Mouse (Mus musculus) midbrain, embryonic 15.5 days (tissue): ENCODE data around the gene Itsn1. TPM values are rescaled to one million over a fixed set of nuclear protein-coding genes. Genes with fewer than 3 reads are reported as not detected.

Source experiments
- ATAC-seq: fragments of 200-750 bp; cut with Nextera tagmentation; replicated peaks from 2 replicates; pipeline ENCODE4 v1.8.0; 2017; ENCODE audit warnings: moderate TSS enrichment
- H3K27ac ChIP-seq: fragments of 300-500 bp; sonication (generic); 2 replicates; pipeline ENCODE4 v1.5.1; 2015; ENCODE audit warnings: mild to moderate bottlenecking, inconsistent platforms
- H3K27me3 ChIP-seq: fragments of 300-500 bp; sonication (generic); replicated peaks from 2 replicates; pipeline ENCODE4 v1.6.1; 2015; ENCODE audit warnings: inconsistent platforms
- H3K36me3 ChIP-seq: fragments of 300-500 bp; sonication (generic); replicated peaks from 2 replicates; pipeline ENCODE4 v1.6.1; 2015; ENCODE audit warnings: inconsistent platforms
- H3K4me1 ChIP-seq: fragments of 300-500 bp; sonication (generic); 2 replicates; pipeline ENCODE4 v1.6.1; 2015; ENCODE audit warnings: inconsistent platforms
- H3K4me2 ChIP-seq: fragments of 300-500 bp; sonication (generic); 2 replicates; pipeline ENCODE4 v1.6.1; 2015; ENCODE audit warnings: inconsistent platforms, mild to moderate bottlenecking, moderate library complexity
- H3K4me3 ChIP-seq: fragments of 300-500 bp; sonication (generic); 2 replicates; pipeline ENCODE4 v1.5.1; 2015; ENCODE audit warnings: mild to moderate bottlenecking, inconsistent platforms
- H3K9ac ChIP-seq: fragments of 300-500 bp; sonication (generic); 2 replicates; pipeline ENCODE4 v1.6.1; 2015; ENCODE audit warnings: mild to moderate bottlenecking, inconsistent platforms
- H3K9me3 ChIP-seq: fragments of 300-500 bp; sonication (generic); 2 replicates; pipeline ENCODE4 v1.6.1; 2016; ENCODE audit warnings: inconsistent platforms
- WGBS: fragments of 180-500 bp; shearing (Covaris S2); methylation state at CpG from one replicate; pipeline ENCODE4 v1.1.7; 2015; ENCODE audit warnings: mixed read lengths; 5-methylcytosine and 5-hydroxymethylcytosine counted together
- polyA plus RNA-seq: library from polyadenylated mRNA; unstranded; fragments of >200 nt; fragmentation: Nextera tagmentation; extraction: Ambion mirVana; gene quantifications from 2 replicates; pipeline ENCODE4 v1.2.1, GENCODE M21; 2015

The Itsn1 gene
- polyA plus RNA-seq, 1 experiment from 2014 or later, result 63.5 TPM

GRCm38 (mm10) chr16:91704603-91705340 is 24.3 kb upstream of the Itsn1 start:
- no peaks in the 10 kb centered on the region for H3K27me3 ChIP-seq
- 86% methylated on average over 14 of the region's 14 CpGs for WGBS
- H3K4me3 ChIP-seq, result no peak overlapping the region
- H3K9ac ChIP-seq, result no peak overlapping the region
- ATAC-seq, result no peak
- no peaks in the 10 kb centered on the region for H3K9me3 ChIP-seq
- H3K4me1 ChIP-seq, result no peaks in the 10 kb centered on the region
- peaks cover 27% of the 10 kb centered on the region for H3K36me3 ChIP-seq
- no peak overlapping the region for H3K4me2 ChIP-seq
- no peak overlapping the region for H3K27ac ChIP-seq

- H3K9me3 ChIP-seq, result no peaks in the 10 kb centered on the region
- no peak overlapping the region for H3K27ac ChIP-seq
- no peak overlapping the region for H3K9ac ChIP-seq
- no peaks in the 10 kb centered on the region for H3K4me1 ChIP-seq
- H3K27me3 ChIP-seq, result no peaks in the 10 kb centered on the region
- no peak for ATAC-seq
- H3K36me3 ChIP-seq, result peaks cover 42% of the 10 kb centered on the region
- no peak overlapping the region for H3K4me2 ChIP-seq
- WGBS, result 91% methylated on average over 7 of the region's 7 CpGs
- H3K4me3 ChIP-seq, result no peak overlapping the region
Measured at GRCm38 (mm10) chr16:91710241-91710640, 18.8 kb upstream of the Itsn1 start.

GRCm38 (mm10) chr16:91716927-91717349 is 12.1 kb upstream of the Itsn1 start:
- WGBS, result 89% methylated on average over 11 of the region's 11 CpGs
- ATAC-seq, result no peak
- Histone ChIP-seq H3K27ac (no peak overlapping the region), H3K27me3 (no peaks in the 10 kb centered on the region), H3K4me2 (no peak overlapping the region), H3K4me3 (no peak overlapping the region), H3K9ac (no peak overlapping the region), H3K9me3 (no peaks in the 10 kb centered on the region), H3K36me3 (peaks cover 22% of the 10 kb centered on the region; the same call in 1 of the 2 replicates), H3K4me1 (no peaks in the 10 kb centered on the region)

- peaks cover 18% of the 10 kb centered on the region; the same call in 1 of the 2 replicates for H3K36me3 ChIP-seq
- no peaks in the 10 kb centered on the region for H3K9me3 ChIP-seq
- no peak overlapping the region for H3K4me2 ChIP-seq
- H3K4me3 ChIP-seq, result no peak overlapping the region
- 0 out of 2 replicates have a peak, but pooled peaks cover under 1% of the 10 kb centered on the region for H3K4me1 ChIP-seq
- no peak for ATAC-seq
- no peaks in the 10 kb centered on the region for H3K27me3 ChIP-seq
- no peak overlapping the region for H3K27ac ChIP-seq
- 88% methylated on average over 4 of the region's 4 CpGs for WGBS
- no peak overlapping the region for H3K9ac ChIP-seq
Measured at GRCm38 (mm10) chr16:91717399-91717798, 11.7 kb upstream of the Itsn1 start.

GRCm38 (mm10) chr16:91724247-91724646 is 4.8 kb upstream of the Itsn1 start:
- H3K27ac ChIP-seq, result no peak overlapping the region
- H3K4me1 ChIP-seq, result peaks cover 21% of the 10 kb centered on the region
- peaks cover 10% of the 10 kb centered on the region; the same call in 1 of the 2 replicates for H3K36me3 ChIP-seq
- no peaks in the 10 kb centered on the region for H3K9me3 ChIP-seq
- no peak overlapping the region for H3K9ac ChIP-seq
- no peak for ATAC-seq
- no peak overlapping the region for H3K4me3 ChIP-seq
- 50% methylated on average over 3 of the region's 3 CpGs for whole genome bisulfite sequencing
- no peaks in the 10 kb centered on the region for H3K27me3 ChIP-seq
- no peak overlapping the region for H3K4me2 ChIP-seq

- ATAC-seq, result no peak
- H3K27ac ChIP-seq, result peak overlapping the region; percentile 97; the same call in 1 of the 2 replicates
- peak overlapping the region; percentile 95 for H3K4me3 ChIP-seq
- no peaks in the 10 kb centered on the region for H3K9me3 ChIP-seq
- H3K9ac ChIP-seq, result peak overlapping the region; percentile 52
- H3K27me3 ChIP-seq, result no peaks in the 10 kb centered on the region
- H3K4me2 ChIP-seq, result peak overlapping the region; percentile 54
- 91% methylated on average over 15 of the region's 15 CpGs for WGBS
- H3K36me3 ChIP-seq, result no peaks in the 10 kb centered on the region; the same call in 1 of the 2 replicates
- H3K4me1 ChIP-seq, result peaks cover 35% of the 10 kb centered on the region
Measured at GRCm38 (mm10) chr16:91727433-91727832, 1.6 kb upstream of the Itsn1 start.

- no peaks in the 10 kb centered on the region; the same call in 1 of the 2 replicates for H3K36me3 ChIP-seq
- 1% methylated on average over 46 of the region's 46 CpGs for WGBS
- peak within 1 kb of the TSS; percentile 73 for H3K4me2 ChIP-seq
- H3K4me1 ChIP-seq, result peaks cover 35% of the 10 kb centered on the region
- no peaks in the 10 kb centered on the region for H3K27me3 ChIP-seq
- H3K9ac ChIP-seq, result peak within 1 kb of the TSS; percentile 96
- peak within 1 kb of the TSS; percentile 95 for H3K4me3 ChIP-seq
- H3K9me3 ChIP-seq, result no peaks in the 10 kb centered on the region
- ATAC-seq, result peak; percentile 97
- peak within 1 kb of the TSS; percentile 97 for H3K27ac ChIP-seq
Measured at GRCm38 (mm10) chr16:91728123-91729065, 687 bp upstream of the Itsn1 start, which contains the start of gene Cryzl1. Gene Cryzl1, minus strand, starts transcription at chr16:91728975.

- Histone ChIP-seq H3K4me3 (peak overlapping the region; percentile 95), H3K9me3 (no peaks in the 10 kb centered on the region), H3K27ac (peak overlapping the region; percentile 97), H3K9ac (peak overlapping the region; percentile 96), H3K27me3 (no peaks in the 10 kb centered on the region), H3K36me3 (no peaks in the 10 kb centered on the region; the same call in 1 of the 2 replicates), H3K4me2 (peak overlapping the region; percentile 73), H3K4me1 (peaks cover 46% of the 10 kb centered on the region)
- ATAC-seq, result no peak
- under 1% methylated on average over 38 of the region's 44 CpGs for WGBS
Measured at GRCm38 (mm10) chr16:91729821-91730441, 850 bp downstream of the Itsn1 start.

- no peak for ATAC-seq
- WGBS, result 0% methylated on average over 11 of the region's 11 CpGs
- H3K4me3 ChIP-seq, result peak overlapping the region; percentile 95
- no peaks in the 10 kb centered on the region for H3K36me3 ChIP-seq
- no peaks in the 10 kb centered on the region for H3K27me3 ChIP-seq
- peaks cover 51% of the 10 kb centered on the region for H3K4me1 ChIP-seq
- H3K9me3 ChIP-seq, result no peaks in the 10 kb centered on the region
- H3K27ac ChIP-seq, result peak overlapping the region; percentile 97
- H3K4me2 ChIP-seq, result peak overlapping the region; percentile 73
- peak overlapping the region; percentile 96 for H3K9ac ChIP-seq
Measured at GRCm38 (mm10) chr16:91730446-91730845, 1.4 kb downstream of the Itsn1 start.

GRCm38 (mm10) chr16:91732816-91733215 is 3.7 kb downstream of the Itsn1 start:
- no peak overlapping the region for H3K9ac ChIP-seq
- H3K36me3 ChIP-seq, result no peaks in the 10 kb centered on the region
- no peaks in the 10 kb centered on the region for H3K27me3 ChIP-seq
- no peak overlapping the region for H3K4me3 ChIP-seq
- ATAC-seq, result no peak
- peaks cover 52% of the 10 kb centered on the region for H3K4me1 ChIP-seq
- WGBS, result 75% methylated on average over 2 of the region's 2 CpGs
- H3K4me2 ChIP-seq, result no peak overlapping the region
- no peak overlapping the region for H3K27ac ChIP-seq
- H3K9me3 ChIP-seq, result no peaks in the 10 kb centered on the region

GRCm38 (mm10) chr16:91734771-91735170 is 5.7 kb downstream of the Itsn1 start:
- ATAC-seq, result no peak
- H3K4me3 ChIP-seq, result no peak overlapping the region
- no peak overlapping the region for H3K27ac ChIP-seq
- no peaks in the 10 kb centered on the region for H3K36me3 ChIP-seq
- H3K27me3 ChIP-seq, result no peaks in the 10 kb centered on the region
- H3K4me1 ChIP-seq, result peaks cover 62% of the 10 kb centered on the region
- WGBS, result 59% methylated on average over 5 of the region's 5 CpGs
- no peak overlapping the region for H3K4me2 ChIP-seq
- H3K9ac ChIP-seq, result no peak overlapping the region
- no peaks in the 10 kb centered on the region for H3K9me3 ChIP-seq
